Mouse (Mus musculus): ENCODE results near the gene Cep350.
A peak's percentile ranks its signal among the peaks of the same experiment; 100 is the strongest.
"Not testable (repeated sequence)": the region's sequence is repeated elsewhere in the genome, so short reads cannot be mapped to it uniquely, and the experiment has no call there.

Cep350 gene

DNA sequence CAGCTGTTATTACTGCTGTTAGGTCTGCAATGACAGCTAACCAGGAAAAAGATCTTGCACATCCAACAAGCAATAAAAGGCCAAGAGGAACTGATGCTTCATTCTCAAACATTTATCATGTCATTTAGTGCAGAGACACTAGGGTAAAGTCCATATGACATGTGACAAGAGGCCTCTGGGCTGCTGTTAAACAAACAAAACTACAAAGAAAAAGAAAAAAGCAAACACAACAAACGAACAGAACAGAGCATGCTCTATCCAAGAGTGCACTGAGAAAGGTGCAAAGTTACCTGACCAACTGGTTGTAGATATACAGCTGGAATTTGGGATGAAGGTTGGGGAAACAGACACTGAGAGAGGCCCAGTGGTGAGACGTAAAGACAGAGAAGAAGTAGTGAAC, 86.2 kb downstream of the Cep350 start:
- no peak for DNase-seq (ENCODE audit: low spot score)

- DNase-seq (ENCODE audit: low spot score), result not testable (repeated sequence)
Measured at GRCm38 (mm10) chr1:155882646-155883231, 90.3 kb downstream of the Cep350 start.

GRCm38 (mm10) chr1:155879596-155879995, 93.5 kb downstream of the Cep350 start:
- DNase-seq (ENCODE audit: low spot score), result no peak

- no peak for DNase-seq (ENCODE audit: low spot score)
Measured at GRCm38 (mm10) chr1:155862967-155863366, 110.1 kb downstream of the Cep350 start.

DNA sequence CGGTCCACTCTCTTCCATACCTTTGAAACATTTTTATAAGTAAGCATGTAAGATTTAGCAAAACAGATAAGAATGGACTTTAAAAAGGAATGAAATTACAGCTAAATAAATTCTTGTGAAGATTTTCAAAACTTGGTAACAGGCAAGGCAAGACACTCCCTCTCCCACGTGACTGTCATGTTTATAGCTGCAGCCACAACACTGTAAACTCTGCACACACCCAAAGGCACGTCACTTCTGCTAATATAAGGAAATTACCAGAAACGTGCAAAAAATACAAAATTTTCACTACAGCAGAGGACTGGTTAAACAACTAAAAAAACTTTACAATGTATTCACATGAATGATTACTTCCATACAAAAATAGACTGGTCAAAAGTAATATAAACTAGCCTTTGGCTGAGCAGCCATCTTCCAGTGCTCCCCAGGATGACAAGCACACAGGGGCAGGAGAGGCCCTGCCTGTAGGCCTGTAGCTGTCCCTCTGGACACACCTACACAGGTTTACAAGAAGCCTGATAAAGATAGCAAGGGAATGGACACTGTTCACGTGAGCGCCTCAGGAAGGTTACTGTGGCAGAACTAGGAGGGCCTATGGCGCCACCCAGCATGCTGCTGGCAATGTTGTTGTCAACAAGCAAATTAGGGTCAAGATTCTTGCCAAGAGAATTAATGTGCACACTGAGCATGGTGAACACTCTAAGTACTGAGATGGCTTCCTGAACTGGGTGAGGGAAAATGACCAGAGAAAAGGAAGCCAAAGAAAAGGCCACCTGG, 117.9 kb downstream of the Cep350 start:
- DNase-seq (ENCODE audit: low spot score), result no peak

DNA sequence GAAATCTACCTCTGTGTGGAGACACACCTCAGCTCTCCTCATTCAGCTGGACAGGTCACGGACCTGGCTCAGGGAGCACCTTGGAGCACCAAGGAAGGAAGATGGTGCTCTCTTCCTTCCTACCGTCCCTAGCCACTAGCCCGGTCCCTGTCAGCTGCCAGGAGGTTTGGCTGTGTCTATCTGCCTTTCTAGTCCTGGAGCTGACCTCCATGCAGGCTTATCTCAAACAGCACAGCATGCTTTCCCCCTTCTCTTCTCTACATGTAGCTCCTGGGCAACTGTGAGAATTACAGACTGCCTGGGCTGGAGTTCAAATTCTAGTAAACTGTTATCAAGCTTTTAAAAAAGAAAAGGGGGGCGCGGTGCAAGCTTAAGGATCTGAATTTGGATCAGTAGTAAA, 120.0 kb downstream of the Cep350 start:
- DNase-seq (ENCODE audit: low spot score), result no peak

GRCm38 (mm10) chr1:155844235-155844634, 128.8 kb downstream of the Cep350 start:
- no peak for DNase-seq (ENCODE audit: low spot score)

DNA sequence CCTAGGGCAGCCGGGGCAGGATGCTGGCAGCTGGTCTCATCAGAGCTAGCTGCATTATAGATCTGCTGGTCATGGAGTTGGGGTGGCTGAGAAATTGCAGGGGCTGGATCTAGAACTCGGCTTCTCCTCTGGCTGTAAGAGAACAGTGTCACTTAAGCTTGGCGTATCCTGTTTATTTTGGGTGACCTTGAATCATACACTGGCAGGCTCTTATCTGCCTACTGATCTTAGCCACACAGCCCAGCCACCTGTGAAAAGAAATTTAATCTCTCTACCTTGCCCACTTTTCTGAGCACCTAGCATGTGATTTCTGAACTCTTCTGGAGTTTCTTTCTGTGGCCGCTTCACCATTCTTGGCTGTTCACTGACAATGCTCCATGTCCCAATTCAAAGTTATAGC, 129.5 kb downstream of the Cep350 start:
- no peak for DNase-seq (ENCODE audit: low spot score)

DNA sequence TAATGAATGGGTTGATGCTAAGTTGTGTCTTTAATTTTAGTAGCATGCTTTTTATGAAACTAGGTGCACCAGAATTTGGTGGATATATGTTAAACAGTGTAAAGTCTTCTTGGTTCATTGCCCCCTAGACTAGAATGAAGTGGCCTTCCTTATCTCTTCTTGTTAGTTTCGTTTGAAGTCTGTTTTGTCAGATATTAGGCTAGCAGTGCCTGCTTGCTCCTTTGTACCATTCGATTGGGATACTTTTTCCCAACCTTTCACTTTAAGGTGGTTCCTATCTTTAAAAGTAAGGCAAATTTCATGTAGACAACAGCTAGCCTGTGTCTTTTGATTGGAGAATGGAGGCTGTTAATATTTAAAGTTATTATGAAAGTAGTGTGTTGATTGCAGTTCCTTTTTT, 137.4 kb downstream of the Cep350 start:
- no peak for DNase-seq (ENCODE audit: low spot score)

DNA sequence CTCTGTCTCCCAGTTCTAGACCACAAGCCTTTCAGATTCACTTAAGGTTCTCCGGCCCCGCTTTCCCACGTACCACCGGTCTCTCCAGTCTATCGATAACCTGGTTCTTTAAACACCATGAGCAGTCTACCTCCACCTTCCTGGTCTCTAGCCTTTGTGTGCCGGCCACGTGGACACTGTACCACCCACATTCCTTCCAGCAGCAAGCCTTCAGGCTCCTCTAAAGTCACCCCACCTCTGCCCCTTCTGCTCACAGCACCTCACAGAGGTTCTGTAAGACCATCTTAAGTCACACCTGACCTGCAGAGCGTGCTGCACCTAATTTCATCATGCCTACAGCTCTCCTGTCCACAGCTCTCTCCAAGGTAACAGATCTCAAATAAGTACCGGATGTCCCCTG, 139.4 kb downstream of the Cep350 start:
- no peak for DNase-seq (ENCODE audit: low spot score)

DNA sequence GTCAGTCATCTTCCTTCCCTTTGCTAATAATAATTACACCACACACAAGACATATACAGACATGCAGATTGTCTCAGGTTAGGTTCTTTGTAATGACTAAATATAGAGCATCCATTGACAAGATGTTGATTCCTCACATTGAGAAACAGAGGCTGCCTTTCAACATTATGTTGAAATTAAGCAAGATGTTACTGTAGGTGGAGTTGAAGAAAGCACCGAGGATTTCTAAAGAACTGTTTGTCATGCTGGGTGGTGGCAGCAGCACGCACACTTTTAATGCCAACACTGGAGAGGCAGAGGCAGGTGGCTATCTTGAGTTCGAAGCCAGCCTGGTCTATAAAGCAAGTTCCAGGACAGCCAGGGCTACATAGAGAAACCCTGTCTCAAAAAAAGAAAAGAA, 141.1 kb downstream of the Cep350 start:
- DNase-seq (ENCODE audit: low spot score), result no peak

- DNase-seq (ENCODE audit: low spot score), result no peak
Measured at GRCm38 (mm10) chr1:155830861-155831260, 142.2 kb downstream of the Cep350 start.

DNA sequence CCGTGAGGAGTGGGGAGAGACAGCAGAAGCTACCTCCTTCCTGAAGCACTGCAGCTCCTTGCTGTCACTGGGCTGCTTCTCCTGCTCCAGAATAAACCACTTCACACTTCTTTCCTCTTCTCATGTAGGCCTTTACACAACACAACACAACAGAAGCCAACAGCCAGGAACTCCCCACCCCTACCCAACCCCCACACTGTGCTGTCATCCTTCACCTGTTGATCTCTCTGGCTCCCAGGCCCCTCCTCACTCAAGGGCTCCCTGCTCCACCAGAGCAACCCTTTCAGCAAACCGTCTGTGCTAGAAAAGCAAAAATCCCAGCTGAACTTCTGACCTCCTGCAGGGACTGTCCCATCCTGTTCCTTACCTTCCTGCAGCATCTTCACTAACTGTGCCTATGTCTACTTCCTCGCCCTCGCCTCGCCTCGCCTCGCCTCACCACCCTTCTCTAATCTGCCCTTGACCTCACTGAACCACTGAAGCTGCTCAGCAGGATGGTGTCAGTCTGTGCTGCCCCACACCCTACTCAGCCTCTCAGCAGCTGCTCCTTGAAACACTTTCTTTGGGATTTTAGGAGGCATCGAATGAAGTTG, 145.3 kb downstream of the Cep350 start:
- DNase-seq (ENCODE audit: low spot score), result no peak

GRCm38 (mm10) chr1:155826803-155827395, 146.2 kb downstream of the Cep350 start:
- DNase-seq (ENCODE audit: low spot score), result no peak

GRCm38 (mm10) chr1:155825940-155826716, 146.9 kb downstream of the Cep350 start:
- DNase-seq (ENCODE audit: low spot score), result no peak

DNA sequence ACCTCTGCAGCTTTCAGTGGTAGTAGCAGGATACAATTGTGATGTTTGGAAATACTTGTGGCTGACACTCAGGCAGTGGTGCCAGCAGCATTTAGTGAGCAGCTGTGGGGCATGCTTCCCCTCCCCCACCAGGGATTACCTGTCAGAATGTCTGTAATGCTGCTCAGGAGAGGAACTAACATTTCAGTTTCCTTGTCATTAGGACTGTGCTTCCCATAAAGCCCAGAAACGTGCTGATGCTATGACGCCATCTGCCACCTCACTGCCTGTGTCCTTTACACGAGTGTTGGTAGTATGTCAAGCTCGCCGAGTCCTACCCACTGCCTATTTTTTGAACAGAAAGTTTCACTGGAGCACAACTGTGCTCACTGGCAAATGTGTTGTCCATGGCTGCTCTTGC, 152.4 kb downstream of the Cep350 start:
- DNase-seq (ENCODE audit: low spot score), result no peak

- DNase-seq (ENCODE audit: low spot score), result no peak
Measured at GRCm38 (mm10) chr1:155816167-155816566, 156.9 kb downstream of the Cep350 start.

- DNase-seq (ENCODE audit: low spot score), result peak; percentile 76
Measured at GRCm38 (mm10) chr1:155812581-155813499, 160.2 kb downstream of the Cep350 start, which contains the start of gene Qsox1. TSS of gene Qsox1 (minus strand) at chr1:155812889.

GRCm38 (mm10) chr1:155811995-155812580, 161.0 kb downstream of the Cep350 start:
- no peak for DNase-seq (ENCODE audit: low spot score)

DNA sequence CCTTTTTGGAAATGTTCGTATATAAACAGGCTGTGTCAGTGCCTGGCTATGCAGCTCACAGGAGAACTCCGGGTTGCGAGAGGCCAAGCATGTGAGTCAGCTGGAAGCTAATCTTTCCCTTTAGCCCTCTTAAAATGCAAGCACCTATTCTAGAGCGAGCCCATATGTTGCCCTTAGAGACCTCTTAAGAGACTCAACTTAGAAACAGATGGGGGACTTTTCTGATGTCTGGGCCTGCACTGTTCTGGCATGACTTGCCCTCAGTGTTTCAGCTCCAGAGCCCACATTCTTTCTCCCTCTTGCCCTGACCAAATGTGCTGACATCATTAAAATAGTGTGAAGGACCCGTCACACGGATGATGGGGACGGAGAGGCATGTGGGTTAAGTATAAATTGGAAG, 162.4 kb downstream of the Cep350 start:
- DNase-seq (ENCODE audit: low spot score), result no peak

Data from ovary, postnatal 14 days (tissue).